Comparison of ENCODE assay signal across 7 mouse cellular contexts in the genomic region with DNA sequence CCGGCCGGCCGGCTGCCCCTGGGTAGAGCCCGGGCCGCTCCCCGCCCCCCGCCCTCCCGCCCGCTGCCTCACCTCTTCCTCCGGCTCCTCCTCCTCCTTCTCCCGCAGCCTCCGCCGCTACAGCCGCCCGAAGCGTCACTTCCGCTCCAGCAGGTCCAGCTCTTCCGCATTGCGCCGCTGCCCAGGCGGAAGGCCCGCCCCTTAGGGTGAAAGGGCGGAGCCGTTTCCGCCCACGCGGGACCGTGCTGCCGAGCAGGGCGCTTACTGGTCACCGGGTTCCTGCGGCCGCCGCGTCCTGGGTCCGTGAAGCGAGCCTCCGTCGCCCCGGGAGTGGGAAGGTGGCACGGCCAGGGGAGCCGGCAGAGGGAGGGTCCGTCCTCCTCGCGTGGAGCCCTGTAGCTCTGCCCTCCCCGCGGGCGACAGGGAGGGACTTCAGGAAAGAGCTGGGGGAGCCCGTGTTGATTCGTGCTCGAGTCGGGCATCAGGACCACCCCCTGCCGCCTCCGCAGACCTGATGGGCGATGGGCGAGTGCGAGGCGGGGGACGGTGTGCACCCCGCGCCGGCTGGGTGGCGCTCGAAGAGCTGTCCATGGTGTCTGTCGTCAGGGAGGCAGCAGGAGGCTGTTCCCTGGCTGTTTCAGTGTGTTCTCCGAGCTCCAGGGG. TPM values are rescaled to one million over a fixed set of nuclear protein-coding genes. Genes with fewer than 3 reads are reported as not detected.
DNase-seq lines count a peak whose midpoint lies in the region; ATAC-seq lines count a peak whose summit lies in the region.

A gene (minus strand): TSS at position 288 of the 663 bp plus-strand sequence.

- H3K9ac ChIP-seq in intestine, embryonic 16.5 days (ENCODE audit: low read depth, low read length) = peak within 1 kb of the TSS; percentile 89
- peak within 1 kb of the TSS; percentile 83 for H3K9ac ChIP-seq in midbrain, embryonic 11.5 days (ENCODE audit: low read length)

- peak within 1 kb of the TSS; percentile 91 for H3K27ac ChIP-seq in intestine, embryonic 16.5 days (ENCODE audit: low read length)
- H3K27ac ChIP-seq in midbrain, embryonic 11.5 days (ENCODE audit: low read depth, low read length) = peak within 1 kb of the TSS; percentile 79

- intact Hi-C loops in left cerebral cortex, postnatal 36 days (cut with DNase I) = loop anchor here (1.0 kb wide), 1 partner anchor 33 kb away; a partner anchor contains a TSS

- H3K4me1 ChIP-seq in intestine, embryonic 16.5 days (ENCODE audit: control insufficient read depth, insufficient read depth, low read length) = 0 out of 2 replicates have a peak, but pooled peaks cover 4% of the 10 kb centered on the region
- H3K4me1 ChIP-seq in midbrain, embryonic 11.5 days (ENCODE audit: control insufficient read depth, insufficient read depth, low read length) = peaks cover 7% of the 10 kb centered on the region

- peak within 1 kb of the TSS; percentile 88 for H3K4me3 ChIP-seq in intestine, embryonic 16.5 days (ENCODE audit: low read length)
- peak within 1 kb of the TSS; percentile 90 for H3K4me3 ChIP-seq in midbrain, embryonic 11.5 days (ENCODE audit: low read depth, low read length)

- DNase-seq in adrenal gland, adult 2 months = peak; percentile 95
- peak; percentile 85 for DNase-seq in embryo, embryonic 11.5 days (ENCODE audit: low read depth, low spot score)
- peak; percentile 86 to 91 for DNase-seq in gastrocnemius, postnatal 4 days (ENCODE audit: low spot score in 2 of 2)
- DNase-seq in left cerebral cortex, postnatal 36 days (ENCODE audit: low spot score in 2 of 2) = peak; percentile 94 to 96
- peak; percentile 98 for DNase-seq in midbrain, embryonic 11.5 days (ENCODE audit: low spot score, missing footprints)
- peak; percentile 91 for DNase-seq in skeletal muscle tissue, adult 2 months (ENCODE audit: low read depth, low spot score)

- H3K9me3 ChIP-seq in intestine, embryonic 16.5 days (ENCODE audit: control insufficient read depth, low read length) = no peaks in the 10 kb centered on the region
- H3K9me3 ChIP-seq in midbrain, embryonic 11.5 days (ENCODE audit: control insufficient read depth, low read length) = no peaks in the 10 kb centered on the region

- peak within 1 kb of the TSS; percentile 72 for H3K4me2 ChIP-seq in intestine, embryonic 16.5 days (ENCODE audit: low read depth, low read length)
- peak within 1 kb of the TSS; percentile 78 for H3K4me2 ChIP-seq in midbrain, embryonic 11.5 days

- 0 out of 2 replicates have a peak, but pooled peaks cover 3% of the 10 kb centered on the region for H3K36me3 ChIP-seq in intestine, embryonic 16.5 days (ENCODE audit: control insufficient read depth, insufficient read depth, low read length)
- no peaks in the 10 kb centered on the region for H3K36me3 ChIP-seq in midbrain, embryonic 11.5 days (ENCODE audit: control insufficient read depth, insufficient read depth, low read length)

- H3K27me3 ChIP-seq in intestine, embryonic 16.5 days (replicated peaks; ENCODE audit: control insufficient read depth, insufficient read depth, low read length) = no peaks in the 10 kb centered on the region
- H3K27me3 ChIP-seq in midbrain, embryonic 11.5 days (ENCODE audit: control insufficient read depth, insufficient read depth, low read length) = no peaks in the 10 kb centered on the region

- under 1% methylated on average over 57 of the region's 66 CpGs for WGBS in intestine, embryonic 16.5 days
- under 1% methylated on average over 64 of the region's 66 CpGs for WGBS in midbrain, embryonic 11.5 days

- peak; percentile 98 for ATAC-seq in intestine, embryonic 16.5 days
- ATAC-seq in midbrain, embryonic 11.5 days (ENCODE audit: low FRiP score) = peak; percentile 95

RNA-seq across cellular contexts. Expression of the gene that starts here (rescaled TPM):
- 10 to 100 TPM; 44.3 to 65.6 TPM for total RNA-seq in adrenal gland, adult 2 months (2021)
- polyA plus RNA-seq in adrenal gland, adult 2 months (2012; rRNA removed) = 23.4 and 27.5 TPM in 2 replicates
- 10 to 100 TPM; 17.2 to 23.5 TPM for total RNA-seq in gastrocnemius, postnatal 4 days (2021)
- 16.5 and 16.9 TPM in 2 replicates for polyA plus RNA-seq in intestine, embryonic 16.5 days (2015; fragmentation: Nextera tagmentation; extraction: Ambion mirVana)
- 100 to 1,000 TPM; 344 to 352 TPM for total RNA-seq in left cerebral cortex, postnatal 36 days (2021)
- polyA plus RNA-seq in midbrain, embryonic 11.5 days (2014; fragmentation: Nextera tagmentation; extraction: Ambion mirVana) = 23.3 and 27.0 TPM in 2 replicates

Comparison
In these comparisons a context has a peak if more than half of its experiments do, and no peak if none do; other contexts are left out.
1. Peak in every context shown above with its lines: DNase-seq, ATAC-seq, H3K4me3 ChIP-seq and H3K27ac ChIP-seq.
2. RNA of the gene that starts here (total RNA-seq): 344 to 352 TPM in left cerebral cortex, postnatal 36 days; 44.3 to 65.6 TPM in adrenal gland, adult 2 months and 17.2 to 23.5 TPM in gastrocnemius, postnatal 4 days; every median in the first group is over 4 times any median in the second.